Mouse (Mus musculus) lung, adult 2 months (tissue): ENCODE measurements around the gene Tm7sf3.

Experiments used
- CTCF ChIP-seq: fragments of 200-500 bp; IDR thresholded peaks from 2 replicates; pipeline ENCODE4 v1.5.1; 2011; ENCODE audit warnings: mild to moderate bottlenecking, low read length, control low read depth; ENCODE audit not compliant: insufficient read depth
- POLR2A ChIP-seq: fragments of 200-500 bp; IDR thresholded peaks from 2 replicates; pipeline ENCODE4 v1.6.1; 2011; ENCODE audit warnings: low read depth, mild to moderate bottlenecking, control low read depth, low read length, borderline replicate concordance; ENCODE audit errors: extremely low read depth

DNA sequence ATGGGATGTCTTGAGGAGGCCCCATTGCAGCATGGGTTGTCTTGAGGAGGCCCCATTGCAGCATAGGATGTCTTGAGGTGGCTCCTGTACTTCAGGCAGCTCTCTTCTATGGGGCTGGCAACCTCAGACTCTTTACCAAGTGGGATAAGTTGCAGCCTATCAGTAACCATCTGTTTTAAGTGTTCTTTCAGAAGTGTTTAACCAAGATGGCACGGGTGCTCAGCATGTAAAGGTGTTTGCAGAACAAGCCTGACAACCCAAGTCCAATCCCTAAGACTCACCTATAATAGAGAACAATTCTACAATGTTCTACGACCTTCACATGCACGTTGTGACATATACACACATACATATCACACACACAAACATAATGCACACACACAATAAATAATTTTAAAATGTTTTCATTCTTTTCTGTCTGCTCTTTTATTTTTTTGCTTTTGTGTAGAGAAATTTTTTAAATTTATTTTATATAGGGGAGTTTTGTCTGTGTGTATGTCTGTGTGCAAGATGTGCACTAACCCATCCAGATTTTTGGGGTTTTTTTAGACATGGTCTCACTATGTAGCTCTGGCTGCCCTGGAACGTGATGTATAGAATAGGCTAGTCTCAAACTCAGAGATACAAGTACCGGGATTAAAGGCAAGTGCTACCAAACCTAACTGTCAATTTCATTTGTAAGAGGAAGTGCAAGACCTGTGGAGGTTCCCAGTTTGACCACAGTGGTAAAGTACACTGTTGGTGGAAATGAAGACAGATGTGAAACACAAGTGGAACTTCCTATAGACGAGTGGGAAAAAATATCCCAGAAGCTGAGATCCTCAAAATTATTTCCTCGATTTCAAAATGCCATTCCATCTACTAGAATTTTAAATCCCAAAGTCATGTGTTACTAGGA lies 2.3 kb downstream of the Tm7sf3 start:
- no peak for TF ChIP-seq CTCF
- no peak for TF ChIP-seq POLR2A
